Mouse (Mus musculus): ENCODE results near the gene Aass.

The Aass gene

GRCm38 (mm10) chr6:23048836-23049235, 84.0 kb downstream of the Aass start:
- no peak for DNase-seq

GRCm38 (mm10) chr6:23028251-23028650, 104.5 kb downstream of the Aass start:
- no peak for DNase-seq
